Mouse (Mus musculus) hindbrain, embryonic 14.5 days (tissue): ENCODE measurements around the gene Ofcc1. TPM values are rescaled to one million over a fixed set of nuclear protein-coding genes. Genes with fewer than 3 reads are reported as not detected.

Experiments used
- ATAC-seq: fragments of 200-750 bp; cut with Nextera tagmentation; 2 replicates; pipeline ENCODE4 v1.8.0; 2017; ENCODE audit warnings: moderate number of reproducible peaks, mild to moderate bottlenecking, moderate TSS enrichment, moderate library complexity; ENCODE audit not compliant: low FRiP score
- DNase-seq: peaks from one replicate; pipeline ENCODE4 v3.0.0-alpha.2; 2015; ENCODE audit warnings: low spot score
- H3K27ac ChIP-seq: fragments of 300-500 bp; sonication (generic); 2 replicates; pipeline ENCODE4 v1.5.1; 2014; ENCODE audit warnings: mild to moderate bottlenecking, moderate library complexity
- H3K27me3 ChIP-seq: fragments of 300-500 bp; sonication (generic); 2 replicates; pipeline ENCODE4 v1.6.1; 2014; ENCODE audit warnings: mild to moderate bottlenecking, low read length, mixed read lengths; ENCODE audit not compliant: control insufficient read depth, insufficient read depth
- H3K36me3 ChIP-seq: fragments of 300-500 bp; sonication (generic); replicated peaks from 2 replicates; pipeline ENCODE4 v1.6.1; 2014; ENCODE audit not compliant: control insufficient read depth, insufficient read depth
- H3K4me1 ChIP-seq: fragments of 300-500 bp; sonication (generic); replicated peaks from 2 replicates; pipeline ENCODE4 v1.6.1; 2014; ENCODE audit warnings: antibody characterized with exemption, low read length, mixed read lengths; ENCODE audit not compliant: control insufficient read depth, insufficient read depth
- H3K4me2 ChIP-seq: fragments of 300-500 bp; sonication (generic); replicated peaks from 2 replicates; pipeline ENCODE4 v1.6.1; 2014; ENCODE audit warnings: mild to moderate bottlenecking, moderate library complexity
- H3K4me3 ChIP-seq: fragments of 300-500 bp; sonication (generic); replicated peaks from 2 replicates; pipeline ENCODE4 v1.5.1; 2014; ENCODE audit warnings: mild to moderate bottlenecking, low read length
- H3K9ac ChIP-seq: fragments of 300-500 bp; sonication (generic); 2 replicates; pipeline ENCODE4 v1.6.1; 2014
- H3K9me3 ChIP-seq: fragments of 300-500 bp; sonication (generic); 2 replicates; pipeline ENCODE4 v1.6.1; 2016; ENCODE audit warnings: low read length; ENCODE audit not compliant: control insufficient read depth
- WGBS: fragments of 180-500 bp; shearing (Covaris S2); extraction: QIAGEN DNeasy Blood & Tissue Kit; methylation state at CpG from one replicate; pipeline ENCODE4 v1.1.7; 2014; 5-methylcytosine and 5-hydroxymethylcytosine counted together
- polyA plus RNA-seq: library from polyadenylated mRNA; unstranded; fragments of >200 nt; fragmentation: Nextera tagmentation; extraction: Ambion mirVana; gene quantifications from 2 replicates; pipeline ENCODE4 v1.2.1, GENCODE M21; 2014

The Ofcc1 gene
- polyA plus RNA-seq, 1 experiment from 2014 or later, result not detected

DNA sequence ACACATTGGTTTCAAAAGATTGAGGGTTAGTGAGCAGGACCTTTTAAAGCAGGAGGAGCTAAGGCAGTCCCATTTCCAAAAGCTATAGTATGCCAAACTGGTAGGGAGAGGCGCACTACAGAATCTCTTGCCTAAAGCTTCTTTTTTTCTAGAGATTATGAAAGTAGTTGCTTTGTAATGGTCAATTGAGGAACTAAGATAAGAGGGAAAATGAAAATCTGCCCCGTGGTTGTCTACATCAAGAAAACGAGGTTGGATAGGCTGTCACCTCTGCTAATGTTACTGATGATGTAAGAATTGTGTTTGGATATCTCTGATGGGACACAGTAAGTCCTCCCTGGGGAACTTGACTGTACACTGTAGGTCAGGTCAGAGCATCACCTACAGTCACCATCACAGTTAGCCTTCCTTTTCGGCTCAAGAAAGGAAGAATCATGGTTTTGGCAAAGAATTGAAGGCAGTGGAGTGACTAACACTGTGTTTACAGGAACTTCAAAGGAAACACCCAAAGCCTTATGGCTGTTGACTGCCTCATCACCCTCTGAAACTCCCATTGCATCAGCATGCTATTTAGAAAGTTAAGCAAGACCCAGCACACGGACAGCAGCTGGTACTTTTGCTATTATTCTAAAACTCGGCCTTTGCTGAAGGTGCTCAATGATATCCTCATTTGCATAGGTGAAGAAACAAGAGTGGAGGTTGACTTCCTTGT, 40.3 kb downstream of the Ofcc1 start:
- H3K4me2 ChIP-seq, result no peak overlapping the region
- H3K36me3 ChIP-seq, result no peaks in the 10 kb centered on the region
- no peaks in the 10 kb centered on the region for H3K9me3 ChIP-seq
- H3K4me3 ChIP-seq, result no peak overlapping the region
- H3K27ac ChIP-seq, result no peak overlapping the region
- H3K27me3 ChIP-seq, result no peaks in the 10 kb centered on the region
- no peak for DNase-seq
- 85% methylated on average over 6 of the region's 6 CpGs for WGBS
- H3K4me1 ChIP-seq, result no peaks in the 10 kb centered on the region
- ATAC-seq, result no peak
- H3K9ac ChIP-seq, result no peak overlapping the region

DNA sequence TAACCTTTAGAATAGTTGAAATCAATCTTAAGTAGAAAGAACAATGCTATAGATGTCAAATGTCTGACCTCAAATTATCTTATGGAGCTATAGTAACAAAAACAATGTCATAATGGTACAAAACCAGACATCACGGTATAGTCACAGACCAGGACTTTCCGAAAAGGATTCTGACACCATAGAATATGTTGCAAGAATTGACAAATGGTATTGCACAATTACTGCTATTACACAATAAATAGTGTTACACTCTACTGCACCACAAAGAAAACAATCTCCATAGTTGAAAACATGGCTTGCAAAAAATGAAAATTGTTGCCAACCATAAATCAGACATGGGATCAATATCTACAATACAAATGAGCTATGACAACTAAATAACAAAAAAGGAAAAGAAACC, 43.5 kb downstream of the Ofcc1 start:
- WGBS, result 92% methylated on average over 2 of the region's 2 CpGs
- Histone ChIP-seq H3K4me3 (no peak overlapping the region), H3K36me3 (no peaks in the 10 kb centered on the region), H3K9ac (no peak overlapping the region), H3K4me1 (no peaks in the 10 kb centered on the region), H3K27ac (no peak overlapping the region), H3K27me3 (no peaks in the 10 kb centered on the region), H3K4me2 (no peak overlapping the region), H3K9me3 (no peaks in the 10 kb centered on the region)
- ATAC-seq (no peak), DNase-seq (no peak)

- H3K9me3 ChIP-seq, result no peaks in the 10 kb centered on the region
- no peak overlapping the region for H3K4me2 ChIP-seq
- no peaks in the 10 kb centered on the region for H3K27me3 ChIP-seq
- no peak overlapping the region for H3K4me3 ChIP-seq
- ATAC-seq, result no peak
- 81% methylated on average over 4 of the region's 4 CpGs for WGBS
- H3K36me3 ChIP-seq, result no peaks in the 10 kb centered on the region
- no peak overlapping the region for H3K9ac ChIP-seq
- no peaks in the 10 kb centered on the region for H3K4me1 ChIP-seq
- no peak overlapping the region for H3K27ac ChIP-seq
- no peak for DNase-seq
Observed at GRCm38 (mm10) chr13:40315158-40315792, 46.0 kb downstream of the Ofcc1 start.

GRCm38 (mm10) chr13:40292891-40293290, 68.4 kb downstream of the Ofcc1 start:
- Histone ChIP-seq H3K27ac (no peak overlapping the region), H3K27me3 (no peaks in the 10 kb centered on the region), H3K9ac (no peak overlapping the region), H3K9me3 (no peaks in the 10 kb centered on the region), H3K36me3 (no peaks in the 10 kb centered on the region), H3K4me1 (no peaks in the 10 kb centered on the region), H3K4me2 (no peak overlapping the region), H3K4me3 (no peak overlapping the region)
- 83% methylated on average over 2 of the region's 2 CpGs for whole genome bisulfite sequencing
- no peak for ATAC-seq
- DNase-seq, result no peak

GRCm38 (mm10) chr13:40290846-40291245, 70.4 kb downstream of the Ofcc1 start:
- 63% methylated on average over 10 of the region's 10 CpGs for WGBS

GRCm38 (mm10) chr13:40288650-40289049, 72.6 kb downstream of the Ofcc1 start:
- H3K4me3 ChIP-seq, result no peak overlapping the region
- no peaks in the 10 kb centered on the region for H3K27me3 ChIP-seq
- no peak overlapping the region for H3K9ac ChIP-seq
- ATAC-seq, result no peak
- DNase-seq, result no peak
- H3K27ac ChIP-seq, result no peak overlapping the region
- no peaks in the 10 kb centered on the region for H3K9me3 ChIP-seq
- H3K4me2 ChIP-seq, result no peak overlapping the region
- no peaks in the 10 kb centered on the region for H3K36me3 ChIP-seq
- WGBS, result 80% methylated on average over 4 of the region's 4 CpGs
- no peaks in the 10 kb centered on the region for H3K4me1 ChIP-seq

More at GRCm38 (mm10) chr13:40290846-40291245, 70.4 kb downstream of the Ofcc1 start:
- Histone ChIP-seq H3K4me2 (no peak overlapping the region), H3K9me3 (no peaks in the 10 kb centered on the region), H3K27me3 (no peaks in the 10 kb centered on the region), H3K9ac (no peak overlapping the region), H3K36me3 (no peaks in the 10 kb centered on the region), H3K4me3 (no peak overlapping the region), H3K4me1 (no peaks in the 10 kb centered on the region), H3K27ac (no peak overlapping the region)
- DNase-seq (no peak), ATAC-seq (no peak)

DNA sequence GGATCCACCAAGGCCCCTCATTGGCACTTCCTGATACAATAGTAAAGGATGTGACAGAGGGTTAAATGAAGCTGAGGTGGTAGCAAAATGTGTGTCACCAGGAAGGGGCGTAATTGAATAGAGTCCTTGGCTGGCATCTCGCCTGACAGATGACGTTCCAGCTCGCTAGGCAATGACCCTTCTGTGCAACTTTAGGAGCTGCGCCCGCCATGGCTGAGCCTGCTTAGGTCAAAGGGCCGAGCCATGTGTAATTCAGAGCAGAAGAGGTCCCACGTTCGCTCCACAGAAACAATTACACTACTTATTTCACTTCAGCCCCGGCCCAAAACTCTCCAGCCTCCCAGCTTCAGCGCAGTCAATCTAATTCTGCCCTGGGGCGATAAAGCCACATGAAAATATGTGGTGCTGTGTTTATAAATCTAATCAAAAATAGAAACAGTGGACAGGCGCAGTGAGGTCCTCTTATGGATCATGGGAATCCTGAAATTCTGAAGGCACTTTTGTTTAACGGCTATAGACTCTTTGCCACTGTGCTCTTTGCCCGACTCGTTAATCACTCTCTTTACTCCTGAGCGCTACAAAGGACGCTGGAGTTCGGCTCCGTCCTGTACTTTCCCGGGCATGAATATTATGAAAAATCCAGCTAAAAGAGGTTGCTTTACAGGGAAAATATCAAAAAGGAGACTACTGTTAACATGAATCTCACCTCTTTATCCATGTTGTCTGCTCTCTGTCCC, 73.8 kb downstream of the Ofcc1 start:
- ATAC-seq (no peak), DNase-seq (no peak)
- no peak overlapping the region for H3K9ac ChIP-seq
- no peaks in the 10 kb centered on the region for H3K9me3 ChIP-seq
- 27% methylated on average over 21 of the region's 21 CpGs for WGBS
- H3K27ac ChIP-seq, result no peak overlapping the region
- H3K4me3 ChIP-seq, result no peak overlapping the region
- no peaks in the 10 kb centered on the region for H3K4me1 ChIP-seq
- H3K4me2 ChIP-seq, result peak overlapping the region; percentile 24
- H3K36me3 ChIP-seq, result no peaks in the 10 kb centered on the region
- H3K27me3 ChIP-seq, result no peaks in the 10 kb centered on the region

DNA sequence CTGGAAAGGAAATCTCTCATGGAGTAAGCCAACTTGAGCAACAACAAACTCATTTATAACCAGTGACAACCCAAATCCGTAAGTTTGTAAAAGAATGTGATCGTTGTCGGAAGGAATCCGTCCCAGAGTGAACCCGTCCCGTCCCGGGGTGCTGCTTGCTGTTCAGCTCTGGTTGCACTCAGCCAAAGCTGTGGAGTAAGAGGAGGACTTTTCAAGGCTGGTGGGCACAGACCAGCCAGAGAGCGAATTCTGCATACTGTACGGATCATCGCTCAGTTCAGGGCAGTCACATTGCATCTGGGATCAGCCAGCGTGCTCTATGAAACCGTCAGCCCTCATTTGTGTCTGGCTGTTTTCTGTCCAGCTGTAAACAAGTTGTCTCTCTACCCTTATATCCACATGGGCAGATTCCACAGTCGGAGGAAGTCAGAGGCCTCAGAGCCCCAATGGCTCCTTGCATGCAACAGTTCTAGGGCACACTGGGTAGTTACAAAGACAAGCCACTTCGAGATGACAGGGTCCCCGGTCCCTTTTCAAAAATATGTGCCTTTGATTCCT, 75.9 kb downstream of the Ofcc1 start:
- H3K4me2 ChIP-seq, result no peak overlapping the region
- DNase-seq (no peak), ATAC-seq (no peak)
- H3K9ac ChIP-seq, result no peak overlapping the region
- H3K4me1 ChIP-seq, result no peaks in the 10 kb centered on the region
- 73% methylated on average over 15 of the region's 15 CpGs for WGBS
- H3K4me3 ChIP-seq, result no peak overlapping the region
- H3K27ac ChIP-seq, result no peak overlapping the region
- H3K36me3 ChIP-seq, result no peaks in the 10 kb centered on the region
- H3K27me3 ChIP-seq, result no peaks in the 10 kb centered on the region
- H3K9me3 ChIP-seq, result no peaks in the 10 kb centered on the region

DNA sequence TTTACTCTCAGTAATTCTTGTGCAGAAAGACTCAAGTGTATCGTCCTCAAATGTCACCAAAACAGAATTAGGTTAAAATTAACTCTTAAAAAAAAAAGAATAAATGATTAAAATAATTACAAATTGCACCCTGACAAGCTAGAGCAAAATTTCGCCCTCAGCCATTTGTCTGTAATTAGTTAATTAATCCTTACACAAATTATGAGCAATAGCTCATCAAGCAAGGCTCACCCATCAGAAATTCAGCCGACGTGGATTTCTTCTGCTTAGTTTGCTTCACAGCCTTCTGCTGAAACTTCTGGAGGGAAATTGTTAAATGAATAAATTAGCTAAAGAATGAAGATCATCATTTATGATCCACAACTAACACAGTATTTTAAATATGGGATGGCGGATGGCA, 80.6 kb downstream of the Ofcc1 start:
- Histone ChIP-seq H3K27me3 (no peaks in the 10 kb centered on the region), H3K9ac (no peak overlapping the region), H3K36me3 (no peaks in the 10 kb centered on the region), H3K27ac (no peak overlapping the region), H3K4me2 (no peak overlapping the region), H3K4me3 (no peak overlapping the region), H3K9me3 (no peaks in the 10 kb centered on the region), H3K4me1 (no peaks in the 10 kb centered on the region)
- WGBS, result 74% methylated on average over 5 of the region's 5 CpGs
- DNase-seq, result peak; percentile 29
- no peak for ATAC-seq
